Mouse (Mus musculus): Measurements from ENCODE around the gene 1700030J22Rik.
A peak's percentile ranks its signal among the peaks of the same experiment; 100 is the strongest.

1700030J22Rik gene

DNA sequence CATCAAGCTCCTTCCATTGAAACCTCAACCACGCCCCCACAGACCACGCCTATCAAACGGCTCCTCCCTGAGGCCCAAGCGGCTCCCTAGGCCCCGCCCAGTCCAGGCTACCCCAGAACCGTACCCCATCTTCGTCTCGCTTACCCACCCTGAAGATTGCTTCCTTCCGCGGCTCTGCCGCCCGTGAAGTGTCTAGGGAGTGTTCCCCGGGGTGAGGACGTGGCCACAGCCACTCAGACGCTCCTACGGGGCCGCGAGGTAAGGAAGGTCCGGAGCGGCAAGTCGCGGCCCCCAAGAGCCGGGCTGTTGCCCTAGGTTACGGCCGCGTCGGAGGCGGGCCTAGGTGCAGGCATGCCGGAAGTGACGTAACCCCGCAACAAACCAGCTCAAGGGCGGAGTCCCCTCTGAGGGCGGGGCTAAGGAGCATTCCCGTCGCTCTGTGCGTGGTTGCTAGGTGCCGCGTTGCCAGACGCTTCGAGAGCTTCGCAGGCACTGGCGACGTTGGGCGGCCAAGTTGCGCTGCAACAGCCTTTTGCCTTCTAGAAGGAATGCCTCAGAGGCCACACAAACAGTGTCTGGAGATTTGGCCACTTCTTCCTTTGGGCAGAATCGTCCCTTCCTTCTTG, at the start of gene 1700030J22Rik:
1700030J22Rik (minus strand) TSS at position 329 of the 626 bp plus-strand sequence.
- DNase-seq: peak; percentile 99

DNA sequence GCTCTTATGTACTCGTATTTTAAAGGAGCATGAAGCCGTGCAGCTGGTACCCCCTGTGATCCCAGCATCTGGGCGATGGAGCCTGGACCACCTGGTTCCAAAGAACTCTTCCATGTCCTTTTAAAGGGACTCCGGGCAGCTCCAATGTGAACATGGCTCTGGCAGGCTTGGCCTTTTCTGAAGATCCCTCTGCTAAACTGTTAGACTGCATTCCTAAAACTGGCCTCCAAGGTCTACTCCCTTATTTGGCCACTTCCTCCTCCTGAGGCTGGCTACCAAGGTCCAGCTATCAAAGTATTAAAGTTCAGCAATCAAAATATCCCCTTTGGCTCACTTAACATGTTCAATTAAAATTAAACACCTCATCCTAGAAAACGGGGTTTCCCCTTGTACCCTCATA, 48.8 kb upstream of the 1700030J22Rik start:
- no peak for DNase-seq

DNA sequence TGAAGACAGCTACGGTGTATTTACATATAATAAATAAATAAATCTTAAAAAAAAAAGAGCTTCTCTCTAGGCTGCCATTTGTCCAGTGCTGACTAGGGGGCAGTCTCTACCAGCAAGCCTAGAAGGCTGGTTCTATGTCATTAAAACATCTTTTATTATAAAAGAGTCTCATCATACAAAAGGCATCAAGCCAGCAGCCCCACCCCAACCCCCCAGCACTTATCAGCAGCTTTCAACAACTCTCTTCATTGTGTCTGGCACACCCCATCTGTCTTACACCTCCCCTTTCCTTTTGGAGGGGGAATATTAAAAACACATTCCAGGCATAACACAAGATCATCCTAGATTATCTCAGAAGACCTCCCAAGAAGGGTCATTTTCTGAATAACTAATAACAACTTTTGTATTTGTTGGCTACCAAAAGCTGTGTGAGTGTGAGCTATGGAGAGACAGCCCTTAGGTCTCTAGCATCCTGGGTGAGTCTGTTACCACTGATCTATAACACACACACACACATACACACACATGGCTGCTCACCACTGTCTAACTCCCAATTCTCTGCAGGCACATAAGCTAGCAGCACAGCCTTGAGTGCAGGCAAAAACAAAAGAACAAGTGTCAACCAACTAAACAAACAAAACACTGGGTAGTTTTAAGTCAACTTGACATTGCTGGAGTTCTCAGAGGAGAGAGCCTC, 43.7 kb upstream of the 1700030J22Rik start:
- DNase-seq: no peak

DNA sequence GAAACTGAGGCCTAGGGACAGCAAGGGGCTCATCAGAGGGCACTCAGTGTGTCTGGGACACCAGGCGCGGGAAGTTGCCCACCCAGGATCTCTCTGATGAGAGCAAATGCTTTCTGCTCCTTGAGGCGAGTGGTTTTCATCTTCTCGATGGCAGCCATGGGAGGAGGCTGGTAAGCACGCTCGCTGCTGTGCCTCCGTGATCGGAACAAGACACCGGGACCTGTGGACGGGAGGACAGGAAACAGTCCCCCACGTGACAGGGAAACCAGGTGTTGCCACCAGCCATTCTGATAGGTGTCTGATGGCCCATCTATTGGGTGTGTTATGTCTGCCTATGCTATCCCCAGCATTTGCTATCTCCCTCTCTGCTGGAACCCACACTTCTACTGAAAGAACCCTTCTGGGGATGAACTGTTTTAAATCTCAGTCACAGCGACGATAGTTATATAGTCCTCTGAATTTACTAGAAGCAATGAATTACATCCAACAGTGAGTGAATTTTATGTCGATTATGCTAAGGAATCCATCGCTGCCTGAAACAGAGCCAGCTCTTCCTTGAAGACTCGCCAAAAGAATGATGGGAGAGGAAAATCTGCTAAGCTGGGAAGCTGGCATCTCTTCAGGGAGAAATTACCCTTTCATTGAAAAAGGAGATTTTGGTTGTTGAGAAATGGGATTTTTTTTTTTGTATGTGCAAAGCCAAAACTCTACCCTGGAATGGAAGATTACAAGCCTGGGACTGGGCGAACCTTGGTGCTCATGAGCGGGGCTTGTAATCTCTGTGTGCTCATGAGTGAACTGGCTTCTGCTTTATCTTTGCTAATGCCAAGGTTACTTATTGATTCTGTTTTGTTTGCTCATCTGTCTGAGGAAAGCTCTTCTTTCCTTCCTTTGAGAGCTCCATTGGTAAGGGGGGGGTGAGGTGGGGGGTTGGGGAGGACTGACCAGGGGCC, 40.8 kb upstream of the 1700030J22Rik start:
- DNase-seq: no peak

DNA sequence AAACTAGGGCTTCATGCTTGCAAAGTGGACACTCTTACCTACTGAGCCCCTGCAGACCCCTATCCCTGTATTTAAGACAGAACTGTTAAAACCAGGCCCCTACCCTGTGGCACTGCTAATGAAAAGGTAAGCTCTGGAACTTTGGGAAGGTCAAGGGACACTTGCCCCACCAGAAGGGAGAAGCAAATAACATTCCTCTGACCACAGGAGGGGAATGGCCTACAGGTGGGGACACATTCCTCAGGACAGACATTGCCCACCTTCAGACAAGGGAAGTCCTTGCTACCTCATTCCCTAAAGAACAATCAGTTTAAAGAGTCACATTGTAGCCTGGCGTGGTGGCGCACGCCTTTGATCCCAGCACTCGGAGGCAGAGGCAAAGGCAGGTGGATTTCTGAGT, 39.1 kb upstream of the 1700030J22Rik start:
- no peak for DNase-seq

DNA sequence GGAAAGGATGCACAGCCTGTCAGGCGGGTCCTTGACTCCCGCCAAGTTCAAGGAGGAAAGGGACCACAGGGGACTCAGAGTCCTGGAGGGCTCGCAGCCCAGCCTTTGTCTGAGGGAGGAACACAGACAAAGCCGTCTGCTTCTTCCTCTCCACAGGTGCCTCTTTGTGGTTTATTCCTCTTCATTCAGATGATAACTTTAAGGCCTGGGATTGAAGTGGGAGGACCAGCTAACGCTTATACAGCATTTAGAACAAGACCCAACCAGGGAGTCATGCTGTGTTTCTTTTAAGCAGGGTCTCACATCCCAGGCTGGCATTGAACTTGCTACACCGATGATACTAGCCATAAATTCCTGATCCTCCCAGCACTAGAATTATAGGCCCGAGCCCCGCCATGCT, 38.2 kb upstream of the 1700030J22Rik start:
- DNase-seq: no peak

DNA sequence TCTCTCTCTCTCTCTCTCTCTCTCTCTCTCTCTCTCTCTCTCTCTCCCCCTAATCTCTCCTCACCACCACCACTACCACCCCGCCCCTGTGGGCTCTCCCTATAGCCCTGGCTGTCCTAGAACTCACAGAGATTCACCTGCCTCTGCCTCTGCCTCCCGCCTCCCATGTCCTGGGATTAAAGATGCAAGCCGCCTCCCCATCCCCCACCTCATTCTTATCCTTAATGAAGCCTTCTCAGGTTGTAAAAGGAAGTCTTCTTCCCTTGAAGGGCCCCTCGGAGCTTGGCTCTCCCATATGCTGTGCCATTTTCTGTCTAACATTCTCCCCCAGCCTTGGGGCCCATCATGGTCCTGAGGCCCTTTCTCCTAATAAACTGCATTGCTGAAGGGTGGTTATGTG, 36.9 kb upstream of the 1700030J22Rik start:
- DNase-seq: no peak

DNA sequence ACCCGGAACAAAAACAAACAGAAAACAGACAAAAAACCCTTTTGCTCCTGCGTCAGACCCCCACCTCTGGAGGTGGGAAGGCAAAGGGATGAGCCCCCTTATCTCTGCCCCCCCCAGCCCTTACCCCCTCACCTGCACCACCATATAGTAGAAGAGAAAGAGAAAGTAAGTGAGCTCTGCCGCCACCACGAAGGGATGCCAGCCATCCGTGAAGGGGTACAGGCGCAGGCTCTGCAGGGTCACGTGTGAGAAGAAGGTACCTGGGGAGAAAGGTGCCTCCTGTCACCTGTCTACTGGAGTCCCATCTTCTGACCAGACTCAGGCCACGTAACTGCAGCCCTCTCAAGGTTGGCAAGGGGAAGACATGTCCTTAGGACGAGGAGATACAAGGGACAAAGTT, 32.6 kb upstream of the 1700030J22Rik start:
- DNase-seq: no peak

DNA sequence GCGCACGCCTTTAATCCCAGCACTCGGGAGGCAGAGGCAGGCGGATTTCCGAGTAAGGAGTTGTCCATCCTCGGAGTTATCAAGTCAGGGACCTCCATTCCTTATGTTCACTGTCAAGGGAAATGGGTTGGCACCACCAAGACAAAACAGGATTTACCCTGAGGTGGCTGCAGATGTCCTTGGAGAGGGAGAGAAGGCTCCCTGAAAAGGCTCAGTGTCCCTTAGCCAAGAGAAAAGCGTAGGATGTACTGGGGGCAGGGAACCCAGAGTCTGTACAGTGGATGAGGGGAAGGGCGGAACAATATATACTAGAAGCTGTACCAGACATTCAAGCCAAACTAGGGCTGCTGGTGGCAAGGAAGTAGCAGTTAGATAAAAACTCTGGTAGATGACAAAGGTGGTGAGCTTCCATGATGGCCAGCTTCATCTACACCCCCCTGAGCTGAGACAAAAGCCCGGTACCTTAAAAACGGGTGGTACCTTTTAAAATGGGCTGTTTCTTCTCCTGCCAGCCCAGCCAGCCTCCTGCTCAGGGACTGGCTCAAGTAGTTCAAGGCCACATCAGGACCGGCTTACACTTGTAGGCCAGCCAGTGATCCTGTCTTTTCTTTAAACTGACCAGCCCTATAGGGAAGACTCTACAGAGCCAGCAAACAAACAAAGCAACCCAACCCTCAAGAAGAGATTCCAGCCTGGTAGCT, 15.4 kb upstream of the 1700030J22Rik start:
- no peak for DNase-seq

DNA sequence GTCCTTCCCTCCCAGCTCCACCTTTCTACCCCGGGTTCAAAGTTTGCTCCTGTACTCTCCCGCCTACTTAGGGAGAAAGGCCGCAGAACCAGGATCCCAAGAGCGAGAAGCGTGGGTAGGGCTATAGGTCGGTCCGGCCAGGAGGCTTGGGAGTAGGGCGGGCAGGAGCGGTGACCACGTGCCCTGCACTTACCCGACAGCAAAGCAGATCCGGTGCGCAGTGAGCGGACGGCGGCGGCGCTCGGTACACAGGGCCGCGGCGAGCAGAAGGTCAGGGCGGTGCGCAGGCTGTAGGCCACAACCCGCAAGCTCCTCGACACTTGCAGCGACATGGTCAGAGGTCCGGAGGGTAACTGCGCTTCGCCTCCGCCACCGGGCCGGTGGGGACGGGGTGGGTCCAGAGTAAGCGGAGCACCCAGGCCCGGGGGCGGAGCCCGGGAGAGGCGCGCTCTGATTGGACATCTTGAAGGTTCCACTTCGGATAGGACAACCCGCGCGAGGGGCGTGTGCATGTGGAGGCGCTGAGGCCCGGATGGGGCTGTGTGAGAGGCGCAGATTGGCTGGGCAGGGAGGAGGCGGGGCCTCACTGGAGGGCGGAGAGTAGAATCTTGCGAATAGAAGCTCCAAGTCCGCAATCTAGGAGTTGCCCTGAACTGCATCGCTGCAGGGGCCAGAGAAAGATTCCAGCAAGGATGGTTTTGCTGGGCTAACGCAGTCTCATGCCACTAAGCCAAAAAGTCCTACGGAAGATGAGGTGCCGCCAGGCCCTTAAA, 14.5 kb upstream of the 1700030J22Rik start, which contains the start of gene Gcsh:
Gcsh (minus strand) TSS at position 443 of the 773 bp plus-strand sequence.
- peak; percentile 98 for DNase-seq

DNA sequence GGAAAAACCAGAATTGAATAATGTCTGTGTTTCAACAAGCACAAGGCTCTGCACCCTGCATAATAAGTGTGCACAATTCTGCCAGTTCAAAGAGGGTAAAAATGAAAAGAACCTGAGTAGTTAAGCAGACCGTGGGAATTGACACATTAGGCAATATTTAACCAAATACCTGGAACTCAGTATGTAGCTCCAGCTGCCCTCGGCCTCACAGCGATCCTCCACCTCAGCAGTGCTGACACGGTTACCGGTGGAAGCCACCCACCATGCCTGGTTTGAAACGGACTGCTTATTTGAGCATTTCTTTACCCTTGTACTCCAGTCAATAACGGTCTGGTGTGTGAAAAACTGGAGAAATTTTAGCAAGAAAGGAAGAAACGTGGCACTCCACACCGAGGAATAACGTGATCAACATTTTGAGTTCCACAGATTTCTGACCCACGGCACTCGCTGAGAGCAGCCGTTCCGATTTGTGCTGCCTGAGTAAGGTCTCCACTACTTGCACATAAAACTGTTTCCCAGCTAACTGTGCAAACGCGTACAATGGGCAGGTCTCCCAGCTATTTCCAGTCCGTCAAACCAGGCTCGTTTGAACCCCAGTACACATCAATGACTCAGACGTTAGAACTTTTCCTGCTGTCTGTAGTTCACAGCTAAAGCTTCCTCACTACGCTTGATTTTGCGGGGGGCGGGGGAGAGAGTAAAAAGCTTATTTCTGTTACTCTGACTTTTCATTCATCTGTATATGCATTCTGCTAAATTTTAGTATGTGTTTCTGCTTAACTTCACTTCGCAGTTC, 13.6 kb upstream of the 1700030J22Rik start:
- no peak for DNase-seq

DNA sequence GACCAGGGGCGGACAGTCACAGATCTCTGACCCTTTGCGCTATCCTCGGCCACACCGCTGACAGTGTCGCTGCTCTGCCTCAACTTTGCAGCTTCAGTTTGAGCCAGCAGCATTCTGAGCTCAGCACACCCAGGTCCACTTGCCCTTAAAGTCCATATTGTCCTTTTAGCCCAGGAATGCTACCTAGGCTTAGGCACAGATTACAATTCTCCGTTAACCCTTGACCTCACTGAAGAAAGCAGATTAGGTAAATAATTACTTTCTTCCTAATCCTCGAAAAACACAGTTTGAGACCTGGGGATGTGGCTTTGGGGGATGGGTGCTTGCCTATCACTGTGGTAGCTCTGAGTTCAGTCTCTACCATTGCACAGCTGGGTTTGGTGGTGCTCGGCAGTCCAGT, 12.5 kb upstream of the 1700030J22Rik start:
- no peak for DNase-seq

DNA sequence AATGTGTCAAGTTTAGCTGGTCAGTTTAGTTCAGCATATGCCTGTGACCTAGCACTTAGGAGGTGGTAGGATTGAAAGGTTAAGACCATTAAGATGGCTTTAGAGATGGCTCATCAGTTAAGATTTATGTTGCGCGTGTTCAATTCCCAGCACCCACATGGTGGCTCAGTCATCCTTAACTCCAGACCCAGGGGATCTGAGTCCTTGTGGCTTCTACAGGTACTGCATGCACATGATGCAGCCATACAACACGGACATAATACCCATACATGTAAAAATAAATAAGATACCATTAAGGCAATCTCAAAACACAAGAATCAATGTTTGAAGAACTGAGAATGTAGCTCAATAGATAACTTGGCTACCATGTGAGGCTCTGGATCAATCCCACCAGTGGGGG, 11.1 kb upstream of the 1700030J22Rik start:
- no peak for DNase-seq

DNA sequence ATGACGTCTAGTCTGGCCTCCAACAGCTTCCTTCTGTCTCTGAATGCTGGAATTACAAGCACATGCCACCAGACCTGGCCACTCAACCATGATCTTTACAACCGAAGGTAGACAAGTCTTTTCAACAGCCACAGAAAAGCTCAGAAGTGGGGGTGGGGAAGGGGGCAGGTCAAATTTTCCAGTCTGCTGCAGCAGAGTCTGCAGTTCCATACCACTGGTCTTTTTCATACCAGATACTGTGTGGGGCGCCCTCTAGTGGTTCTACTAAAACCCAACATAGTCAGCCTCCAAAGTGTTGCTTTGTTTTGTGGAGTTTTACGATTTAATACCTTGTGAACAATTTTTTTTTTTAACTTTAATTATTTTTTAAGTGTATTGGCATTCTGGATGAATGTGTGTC, 1.4 kb upstream of the 1700030J22Rik start:
- peak; percentile 73 for DNase-seq

DNA sequence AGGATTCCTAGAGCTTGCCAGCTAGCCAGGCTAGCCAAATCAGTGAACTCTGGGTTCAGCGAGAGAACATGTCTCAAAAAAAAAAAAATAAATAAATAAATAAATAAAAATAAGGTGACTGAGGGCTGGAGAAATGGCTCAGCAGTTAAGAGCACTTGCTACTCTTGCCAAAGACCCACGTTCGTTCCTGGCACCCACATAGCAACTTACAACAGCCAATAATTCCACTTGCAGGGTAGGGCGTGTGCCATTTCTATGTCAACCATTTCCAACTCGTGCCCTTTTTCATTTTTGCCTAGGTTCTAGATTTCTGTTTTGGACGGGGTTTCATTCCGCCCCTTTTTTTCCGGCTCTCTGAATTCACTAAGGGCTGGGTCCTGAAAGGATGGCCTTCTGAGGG, 707 bp downstream of the 1700030J22Rik start:
- no peak for DNase-seq

DNA sequence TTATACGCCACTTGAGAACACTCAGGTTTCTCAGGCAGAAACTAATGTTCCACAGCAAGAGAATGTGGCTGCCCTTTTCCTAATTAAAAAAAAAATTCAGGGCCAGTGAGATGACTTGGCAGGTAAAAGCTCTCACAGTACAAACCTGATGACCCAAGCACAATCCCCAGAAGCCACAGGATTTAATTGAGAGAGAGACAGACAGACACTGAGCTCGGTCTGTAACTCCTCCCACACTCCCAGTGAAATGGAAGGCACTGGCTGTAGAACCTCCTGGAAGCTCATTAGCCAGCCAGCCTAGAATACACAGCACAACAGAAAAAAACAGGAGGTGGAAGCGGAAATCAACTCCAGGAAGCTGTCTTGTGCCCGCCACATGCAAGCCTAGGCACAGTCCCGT, 3.2 kb downstream of the 1700030J22Rik start:
- DNase-seq: no peak

DNA sequence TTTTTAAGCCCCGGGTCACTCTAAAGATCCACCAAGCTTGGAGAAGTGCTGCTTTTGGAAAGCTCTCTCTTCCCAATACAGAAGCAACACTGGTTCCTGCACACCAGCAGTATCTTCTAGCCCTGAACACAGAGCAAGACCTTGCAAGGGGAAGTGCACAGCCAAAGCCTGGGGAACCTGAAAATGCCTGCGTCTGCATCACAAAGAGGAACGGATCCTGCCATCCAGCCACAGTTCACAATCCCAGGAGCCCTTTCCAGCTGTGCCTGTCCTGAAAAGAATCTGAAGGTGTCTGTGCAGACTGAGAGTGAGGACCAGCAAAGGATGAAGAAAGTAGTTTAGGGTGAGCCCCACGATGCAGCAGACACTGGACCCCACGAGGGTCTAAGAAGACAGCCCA, 3.7 kb downstream of the 1700030J22Rik start:
- DNase-seq: no peak

DNA sequence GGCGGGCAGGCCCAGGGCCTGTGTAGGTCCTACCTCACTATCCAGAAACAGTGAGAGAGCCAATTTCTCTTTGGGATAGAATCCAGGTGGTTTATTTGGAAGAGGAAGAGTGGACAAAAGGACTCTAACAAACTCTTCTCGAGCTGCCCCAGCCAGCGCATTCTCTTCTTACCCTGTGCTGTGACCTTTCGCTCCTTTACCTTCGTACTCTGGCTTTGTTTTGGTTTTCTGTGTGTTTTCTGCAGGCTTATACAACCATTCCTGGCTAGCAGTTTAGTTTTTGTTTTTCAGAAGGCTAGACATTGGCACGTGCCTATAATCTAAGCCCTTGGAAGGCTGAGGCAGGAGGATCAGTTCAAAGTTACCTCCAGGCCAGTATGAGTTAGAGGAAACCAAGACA, 9.2 kb downstream of the 1700030J22Rik start:
- DNase-seq: no peak

DNA sequence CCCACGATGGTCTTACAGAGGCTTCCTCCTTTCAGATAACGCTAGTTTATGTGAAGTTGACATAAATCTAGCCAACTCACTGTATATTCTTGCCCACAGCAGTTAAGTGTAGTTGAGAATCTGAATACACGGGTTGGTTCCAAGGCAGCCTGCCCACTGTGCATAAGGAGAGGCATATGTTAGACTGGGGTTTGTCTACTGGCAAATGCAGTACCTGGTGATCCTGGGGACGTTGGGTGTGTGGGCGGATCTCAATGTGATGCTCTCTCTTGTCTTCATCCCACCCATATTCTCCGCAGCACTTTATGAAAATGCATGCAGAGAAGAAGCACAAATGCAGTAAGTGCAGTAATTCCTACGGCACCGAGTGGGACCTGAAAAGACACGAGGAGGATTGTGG, 24.3 kb downstream of the 1700030J22Rik start:
- DNase-seq: no peak

DNA sequence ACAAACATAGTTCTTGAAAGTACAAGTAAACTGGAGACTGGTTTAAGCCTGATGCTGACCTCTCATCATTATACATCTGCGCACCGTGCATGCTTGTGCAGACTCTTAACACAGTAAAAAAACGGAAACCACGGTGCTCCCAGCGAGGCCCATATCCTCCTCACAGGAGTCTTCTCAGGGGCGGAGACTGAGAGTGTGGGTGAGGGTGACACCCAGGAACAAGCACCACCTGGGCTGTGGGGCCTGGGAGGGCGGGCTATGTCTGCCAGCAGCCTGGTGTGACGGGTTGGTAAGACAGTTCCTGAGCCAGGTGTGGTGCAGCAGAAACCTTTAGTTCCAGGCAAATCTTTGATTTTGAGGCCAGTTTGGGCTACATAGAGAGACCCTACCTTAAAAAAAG, 26.3 kb downstream of the 1700030J22Rik start:
- DNase-seq: no peak

DNA sequence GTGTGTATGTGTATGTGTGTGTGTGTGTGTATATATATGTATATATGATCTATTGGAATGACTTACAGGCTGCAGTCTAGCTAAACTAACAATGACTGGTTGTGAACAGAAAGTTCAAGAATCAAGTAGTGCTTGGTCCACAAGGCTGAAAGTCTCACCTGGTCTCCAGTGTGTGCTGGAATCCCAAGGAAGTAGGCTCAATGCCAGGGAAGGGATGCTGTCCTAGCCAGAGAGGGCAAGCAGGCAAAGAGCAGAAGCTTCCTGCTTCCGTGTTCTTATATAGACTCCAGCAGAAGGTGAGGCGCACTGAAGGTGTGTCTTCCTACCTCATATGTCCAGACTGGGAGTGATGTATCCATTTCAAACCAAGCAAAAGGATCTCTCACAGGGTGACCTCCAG, 27.0 kb downstream of the 1700030J22Rik start:
- no peak for DNase-seq

Data from liver (tissue).